Mouse (Mus musculus) forebrain, embryonic 13.5 days (tissue): ENCODE data around the gene Mstn. TPM values are rescaled to one million over a fixed set of nuclear protein-coding genes. Genes with fewer than 3 reads are reported as not detected.

Experiments
- ATAC-seq: fragments of 200-750 bp; cut with Nextera tagmentation; 2 replicates; pipeline ENCODE4 v1.8.0; 2017
- H3K27ac ChIP-seq: fragments of 300-500 bp; sonication (generic); 2 replicates; pipeline ENCODE4 v1.5.1; 2015; ENCODE audit warnings: inconsistent platforms, mild to moderate bottlenecking, moderate library complexity
- H3K27me3 ChIP-seq: fragments of 300-500 bp; sonication (generic); 2 replicates; pipeline ENCODE4 v1.6.1; 2015; ENCODE audit warnings: mild to moderate bottlenecking, inconsistent platforms
- H3K36me3 ChIP-seq: fragments of 300-500 bp; sonication (generic); 2 replicates; pipeline ENCODE4 v1.6.1; 2015; ENCODE audit warnings: mild to moderate bottlenecking, inconsistent platforms; ENCODE audit not compliant: poor library complexity, severe bottlenecking
- H3K4me1 ChIP-seq: fragments of 300-500 bp; sonication (generic); 2 replicates; pipeline ENCODE4 v1.6.1; 2015; ENCODE audit warnings: inconsistent platforms
- H3K4me2 ChIP-seq: fragments of 300-500 bp; sonication (generic); 2 replicates; pipeline ENCODE4 v1.6.1; 2015; ENCODE audit warnings: inconsistent platforms, mild to moderate bottlenecking, moderate library complexity
- H3K4me3 ChIP-seq: fragments of 300-500 bp; sonication (generic); 2 replicates; pipeline ENCODE4 v1.5.1; 2015; ENCODE audit warnings: mild to moderate bottlenecking, inconsistent platforms
- H3K9ac ChIP-seq: fragments of 300-500 bp; sonication (generic); 2 replicates; pipeline ENCODE4 v1.6.1; 2015; ENCODE audit warnings: mild to moderate bottlenecking, inconsistent platforms
- H3K9me3 ChIP-seq: fragments of 300-500 bp; sonication (generic); replicated peaks from 2 replicates; pipeline ENCODE4 v1.6.1; 2016; ENCODE audit warnings: inconsistent platforms
- WGBS: fragments of 180-500 bp; shearing (Covaris S2); methylation state at CpG from one replicate; pipeline ENCODE4 v1.1.7; 2015; 5-methylcytosine and 5-hydroxymethylcytosine counted together
- polyA plus RNA-seq: library from polyadenylated mRNA; unstranded; fragments of >200 nt; fragmentation: Nextera tagmentation; extraction: Ambion mirVana; gene quantifications from 2 replicates; pipeline ENCODE4 v1.2.1, GENCODE M21; 2015

Gene Mstn
- polyA plus RNA-seq, result 0.19 and 0.28 TPM in 2 replicates

GRCm38 (mm10) chr1:53061340-53061739, at the start of gene Mstn:
Gene Mstn (plus strand): TSS chr1:53061640.
- Histone ChIP-seq H3K27me3 (no peaks in the 10 kb centered on the region), H3K36me3 (no peaks in the 10 kb centered on the region), H3K4me3 (no peak within 1 kb of the TSS), H3K27ac (no peak within 1 kb of the TSS), H3K4me1 (peaks cover 8% of the 10 kb centered on the region; the same call in 1 of the 2 replicates), H3K4me2 (0 out of 2 replicates have a peak within 1 kb of the TSS, but pooled peaks have one; percentile 8), H3K9ac (0 out of 2 replicates have a peak within 1 kb of the TSS, but pooled peaks have one; percentile 37), H3K9me3 (0 out of 2 replicates have a peak, but pooled peaks cover 4% of the 10 kb centered on the region)
- ATAC-seq, result no peak
- WGBS, result 70% methylated on average over 6 of the region's 6 CpGs

GRCm38 (mm10) chr1:53014716-53015115, 46.7 kb upstream of the Mstn start:
- no peak overlapping the region for H3K4me2 ChIP-seq
- no peaks in the 10 kb centered on the region for H3K27me3 ChIP-seq
- H3K9ac ChIP-seq, result no peak overlapping the region
- H3K4me1 ChIP-seq, result no peaks in the 10 kb centered on the region
- no peaks in the 10 kb centered on the region for H3K9me3 ChIP-seq
- no peak overlapping the region for H3K27ac ChIP-seq
- H3K36me3 ChIP-seq, result no peaks in the 10 kb centered on the region
- ATAC-seq, result no peak
- 89% methylated on average over 6 of the region's 6 CpGs for WGBS
- no peak overlapping the region for H3K4me3 ChIP-seq

- ATAC-seq, result no peak
- Histone ChIP-seq H3K9me3 (no peaks in the 10 kb centered on the region), H3K27ac (no peak overlapping the region), H3K9ac (no peak overlapping the region), H3K27me3 (no peaks in the 10 kb centered on the region), H3K4me1 (no peaks in the 10 kb centered on the region), H3K4me3 (no peak overlapping the region), H3K4me2 (no peak overlapping the region), H3K36me3 (no peaks in the 10 kb centered on the region)
- WGBS, result 40% methylated on average over 5 of the region's 5 CpGs
Measured at GRCm38 (mm10) chr1:53015606-53016005, 45.8 kb upstream of the Mstn start.

GRCm38 (mm10) chr1:53018746-53019505, 42.5 kb upstream of the Mstn start:
- H3K27me3 ChIP-seq, result no peaks in the 10 kb centered on the region
- WGBS, result 67% methylated on average over 3 of the region's 3 CpGs
- ATAC-seq, result peak; percentile 63; the same call in 1 of the 2 replicates
- no peak overlapping the region for H3K27ac ChIP-seq
- no peaks in the 10 kb centered on the region for H3K4me1 ChIP-seq
- H3K36me3 ChIP-seq, result no peaks in the 10 kb centered on the region
- no peak overlapping the region for H3K4me3 ChIP-seq
- no peaks in the 10 kb centered on the region for H3K9me3 ChIP-seq
- no peak overlapping the region for H3K9ac ChIP-seq
- H3K4me2 ChIP-seq, result no peak overlapping the region

- H3K27ac ChIP-seq, result no peak within 1 kb of the TSS
- no peaks in the 10 kb centered on the region for H3K4me1 ChIP-seq
- H3K27me3 ChIP-seq, result no peaks in the 10 kb centered on the region
- no peak for ATAC-seq
- no peak within 1 kb of the TSS for H3K4me2 ChIP-seq
- H3K36me3 ChIP-seq, result no peaks in the 10 kb centered on the region
- no peaks in the 10 kb centered on the region for H3K9me3 ChIP-seq
- H3K9ac ChIP-seq, result no peak within 1 kb of the TSS
- H3K4me3 ChIP-seq, result no peak within 1 kb of the TSS
- WGBS, result 79% methylated on average over 5 of the region's 5 CpGs
Measured at GRCm38 (mm10) chr1:53020079-53020478, 41.4 kb upstream of the Mstn start, which contains the start of gene 1700019D03Rik. Gene 1700019D03Rik (minus strand): TSS chr1:53020179.

- no peak overlapping the region for H3K27ac ChIP-seq
- H3K9ac ChIP-seq, result no peak overlapping the region
- H3K4me3 ChIP-seq, result no peak overlapping the region
- ATAC-seq, result 0 out of 2 replicates have a peak, but pooled peaks have one; percentile 30
- no peaks in the 10 kb centered on the region for H3K4me1 ChIP-seq
- no peaks in the 10 kb centered on the region for H3K36me3 ChIP-seq
- no peaks in the 10 kb centered on the region for H3K9me3 ChIP-seq
- H3K4me2 ChIP-seq, result no peak overlapping the region
- no peaks in the 10 kb centered on the region for H3K27me3 ChIP-seq
Measured at GRCm38 (mm10) chr1:53032550-53032949, 28.9 kb upstream of the Mstn start.

- WGBS, result 84% methylated on average over 5 of the region's 5 CpGs
- H3K4me1 ChIP-seq, result no peaks in the 10 kb centered on the region
- H3K4me3 ChIP-seq, result no peak overlapping the region
- no peak overlapping the region for H3K9ac ChIP-seq
- H3K27me3 ChIP-seq, result no peaks in the 10 kb centered on the region
- 0 out of 2 replicates have a peak, but pooled peaks have one; percentile 6 for ATAC-seq
- H3K4me2 ChIP-seq, result no peak overlapping the region
- no peak overlapping the region for H3K27ac ChIP-seq
- no peaks in the 10 kb centered on the region for H3K9me3 ChIP-seq
- H3K36me3 ChIP-seq, result no peaks in the 10 kb centered on the region
Measured at GRCm38 (mm10) chr1:53037443-53037871, 24.0 kb upstream of the Mstn start.

GRCm38 (mm10) chr1:53049763-53050427, 11.5 kb upstream of the Mstn start:
- H3K9ac ChIP-seq, result no peak overlapping the region
- H3K36me3 ChIP-seq, result no peaks in the 10 kb centered on the region
- H3K4me2 ChIP-seq, result no peak overlapping the region
- WGBS, result 82% methylated on average over 8 of the region's 8 CpGs
- no peaks in the 10 kb centered on the region for H3K27me3 ChIP-seq
- no peak for ATAC-seq
- H3K9me3 ChIP-seq, result no peaks in the 10 kb centered on the region
- no peaks in the 10 kb centered on the region for H3K4me1 ChIP-seq
- H3K4me3 ChIP-seq, result no peak overlapping the region
- H3K27ac ChIP-seq, result no peak overlapping the region

GRCm38 (mm10) chr1:53053087-53054022, 8.1 kb upstream of the Mstn start:
- WGBS, result 51% methylated on average over 9 of the region's 9 CpGs
- no peak overlapping the region for H3K9ac ChIP-seq
- no peak overlapping the region for H3K4me2 ChIP-seq
- no peaks in the 10 kb centered on the region for H3K27me3 ChIP-seq
- no peak overlapping the region for H3K4me3 ChIP-seq
- H3K9me3 ChIP-seq, result 0 out of 2 replicates have a peak, but pooled peaks cover 4% of the 10 kb centered on the region
- ATAC-seq, result peak; percentile 87
- H3K27ac ChIP-seq, result no peak overlapping the region
- no peaks in the 10 kb centered on the region for H3K36me3 ChIP-seq
- H3K4me1 ChIP-seq, result no peaks in the 10 kb centered on the region

GRCm38 (mm10) chr1:53059106-53059505, 2.3 kb upstream of the Mstn start:
- H3K27ac ChIP-seq, result no peak overlapping the region
- 0 out of 2 replicates have a peak, but pooled peaks cover 4% of the 10 kb centered on the region for H3K9me3 ChIP-seq
- H3K4me1 ChIP-seq, result peaks cover 8% of the 10 kb centered on the region; the same call in 1 of the 2 replicates
- H3K36me3 ChIP-seq, result no peaks in the 10 kb centered on the region
- H3K27me3 ChIP-seq, result no peaks in the 10 kb centered on the region
- 76% methylated on average over 5 of the region's 5 CpGs for WGBS
- H3K4me3 ChIP-seq, result no peak overlapping the region
- ATAC-seq, result no peak
- no peak overlapping the region for H3K4me2 ChIP-seq
- H3K9ac ChIP-seq, result no peak overlapping the region

GRCm38 (mm10) chr1:53060499-53060898, 941 bp upstream of the Mstn start:
- Histone ChIP-seq H3K36me3 (no peaks in the 10 kb centered on the region), H3K9me3 (0 out of 2 replicates have a peak, but pooled peaks cover 4% of the 10 kb centered on the region), H3K9ac (0 out of 2 replicates have a peak overlapping the region, but pooled peaks have one; percentile 37), H3K4me2 (0 out of 2 replicates have a peak overlapping the region, but pooled peaks have one; percentile 8), H3K4me1 (peaks cover 8% of the 10 kb centered on the region; the same call in 1 of the 2 replicates), H3K27me3 (no peaks in the 10 kb centered on the region), H3K27ac (no peak overlapping the region), H3K4me3 (no peak overlapping the region)
- 27% methylated on average over 8 of the region's 8 CpGs for WGBS
- peak; percentile 6; the same call in 1 of the 2 replicates for ATAC-seq
